Mouse (Mus musculus) thymus, adult 2 months (tissue): Measurements from ENCODE around the gene Phf21a. TPM values are rescaled to one million over a fixed set of nuclear protein-coding genes. Genes with fewer than 3 reads are reported as not detected.

ENCODE experiments used
- DNase-seq: peaks from one replicate; pipeline ENCODE4 v3.0.0; 2021
- H3K27ac ChIP-seq: fragments of 200-500 bp; 2 replicates; pipeline ENCODE4 v1.5.1; 2012; ENCODE audit warnings: low read length, control low read depth; ENCODE audit not compliant: control insufficient read depth, insufficient read depth
- H3K27me3 ChIP-seq: fragments of 200-500 bp; 2 replicates; pipeline ENCODE4 v1.6.1; 2012; ENCODE audit warnings: mild to moderate bottlenecking, low read length, moderate library complexity, mixed read lengths; ENCODE audit not compliant: control insufficient read depth, insufficient read depth
- H3K36me3 ChIP-seq: fragments of 200-500 bp; 2 replicates; pipeline ENCODE4 v1.6.1; 2012; ENCODE audit warnings: mild to moderate bottlenecking, low read length, moderate library complexity; ENCODE audit not compliant: control insufficient read depth, insufficient read depth
- H3K4me1 ChIP-seq: fragments of 200-500 bp; replicated peaks from 2 replicates; pipeline ENCODE4 v1.6.1; 2012; ENCODE audit warnings: low read length; ENCODE audit not compliant: control insufficient read depth, insufficient read depth
- H3K4me3 ChIP-seq: fragments of 200-500 bp; 2 replicates; pipeline ENCODE4 v1.5.1; 2012; ENCODE audit warnings: mild to moderate bottlenecking, low read length, control low read depth, moderate library complexity; ENCODE audit not compliant: control insufficient read depth, insufficient read depth
- CTCF ChIP-seq: fragments of 200-500 bp; IDR thresholded peaks from 2 replicates; pipeline ENCODE4 v1.5.1; 2012; ENCODE audit warnings: mild to moderate bottlenecking, control low read depth, low read length, moderate library complexity, borderline replicate concordance; ENCODE audit not compliant: control insufficient read depth, poor library complexity, insufficient read depth; ENCODE audit errors: extremely low read depth
- POLR2A ChIP-seq: fragments of 200-500 bp; IDR thresholded peaks from 2 replicates; pipeline ENCODE4 v1.6.1; 2012; ENCODE audit warnings: mild to moderate bottlenecking, low read length, control low read depth, moderate library complexity; ENCODE audit not compliant: control insufficient read depth, poor library complexity, insufficient read depth; ENCODE audit errors: extremely low read depth
- WGBS: fragments of 180-500 bp; shearing (Covaris S2); methylation state at CpG from one replicate; pipeline ENCODE4 v1.1.7; 2018; 5-methylcytosine and 5-hydroxymethylcytosine counted together
- polyA plus RNA-seq: library from polyadenylated mRNA; depleted of rRNA; stranded (reverse); fragments of >200 nt; gene quantifications from 2 replicates; pipeline ENCODE4 v1.2.3, GENCODE M21; 2012

The Phf21a gene
- polyA plus RNA-seq, 1 experiment = 81.6 TPM

DNA sequence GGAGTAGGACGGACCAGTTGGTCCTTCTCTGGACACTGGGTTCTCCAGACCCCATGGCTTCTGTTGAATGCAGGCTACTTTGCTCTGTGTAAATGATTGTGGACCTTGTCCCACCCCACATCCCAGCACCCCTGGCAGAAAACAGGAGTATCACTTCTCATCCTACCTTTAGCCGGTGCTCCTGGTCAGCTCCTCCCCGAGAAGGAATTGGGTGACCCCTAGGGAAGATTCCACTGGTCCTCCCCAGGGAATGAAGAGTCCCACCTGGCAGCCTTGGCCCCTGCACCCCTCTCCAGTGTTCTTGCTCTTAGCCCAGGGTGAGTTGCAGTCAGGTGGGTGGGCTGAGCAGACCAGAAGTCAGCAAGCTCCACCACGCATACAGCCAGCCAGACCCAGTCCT is 271.2 kb downstream of the Phf21a start:
- DNase-seq = no peak
- peaks cover 6% of the 10 kb centered on the region; the same call in 1 of the 2 replicates for H3K4me1 ChIP-seq
- H3K4me3 ChIP-seq = no peak overlapping the region
- no peak for TF ChIP-seq POLR2A
- TF ChIP-seq CTCF = no peak
- peaks cover 13% of the 10 kb centered on the region for H3K36me3 ChIP-seq
- H3K27ac ChIP-seq = no peak overlapping the region
- H3K27me3 ChIP-seq = no peaks in the 10 kb centered on the region
- 97% methylated on average over 4 of the region's 4 CpGs for WGBS

DNA sequence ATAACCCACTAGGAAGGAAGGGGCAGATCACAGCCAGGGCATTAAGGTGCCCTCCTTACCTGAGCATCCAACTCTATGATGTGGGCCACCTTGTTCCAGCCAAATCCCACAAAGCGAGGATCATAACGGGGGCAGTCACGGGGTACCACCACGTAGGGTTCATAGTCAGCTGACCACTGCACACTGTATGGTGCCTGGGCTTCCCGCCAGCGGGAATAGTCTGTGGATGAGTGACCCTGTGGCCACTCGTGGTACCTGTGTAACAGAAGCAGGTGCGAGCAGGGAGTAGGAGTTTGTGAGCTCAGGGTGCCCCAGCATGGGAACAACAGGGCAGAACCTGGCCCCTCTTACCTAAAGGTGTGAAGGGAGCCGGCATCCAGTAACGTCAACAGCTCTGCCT is 272.7 kb downstream of the Phf21a start:
- WGBS = 95% methylated on average over 10 of the region's 10 CpGs
- H3K36me3 ChIP-seq = no peaks in the 10 kb centered on the region

DNA sequence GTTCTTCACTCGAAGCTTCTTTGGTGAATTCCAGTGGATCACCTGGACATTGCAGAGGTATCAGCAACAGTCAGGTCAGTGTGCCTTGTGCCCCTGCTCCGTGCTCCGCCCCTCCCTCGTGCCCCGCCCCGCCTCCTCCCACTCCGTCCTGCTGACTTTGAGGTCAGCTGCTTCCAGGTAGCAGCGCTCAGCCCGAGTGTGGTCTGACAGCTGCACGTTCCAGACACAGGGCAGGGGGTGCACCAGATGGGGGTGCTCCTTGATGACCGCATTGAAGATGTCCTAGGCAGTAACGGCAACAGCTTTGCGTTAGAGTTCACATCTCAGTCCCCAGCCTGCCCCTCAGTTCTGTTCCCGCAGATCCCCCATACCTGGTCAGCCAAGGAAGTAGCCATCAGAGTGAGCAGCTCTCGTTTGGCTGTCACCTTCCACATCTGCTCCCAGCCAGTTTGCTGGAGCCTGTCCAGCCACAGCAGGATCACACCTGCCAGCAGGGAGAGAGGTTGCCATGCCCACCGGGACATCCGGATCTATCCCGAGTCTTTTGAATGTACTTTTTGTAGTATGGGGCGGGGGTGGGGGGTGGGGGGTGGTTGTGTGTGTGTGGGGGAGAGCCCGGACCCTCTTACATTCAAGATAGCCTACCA is 274.6 kb downstream of the Phf21a start:
- no peak overlapping the region for H3K4me3 ChIP-seq
- no peak for DNase-seq
- H3K4me1 ChIP-seq = peaks cover 24% of the 10 kb centered on the region
- no peak for TF ChIP-seq POLR2A
- no peak for TF ChIP-seq CTCF
- no peak overlapping the region for H3K27ac ChIP-seq
- WGBS = 57% methylated on average over 20 of the region's 20 CpGs
- H3K36me3 ChIP-seq = no peaks in the 10 kb centered on the region
- H3K27me3 ChIP-seq = no peaks in the 10 kb centered on the region

More for the DNA sequence above, 272.7 kb downstream of the Phf21a start:
- Histone ChIP-seq H3K4me3 (no peak overlapping the region), H3K27me3 (no peaks in the 10 kb centered on the region), H3K27ac (no peak overlapping the region), H3K4me1 (peaks cover 6% of the 10 kb centered on the region; the same call in 1 of the 2 replicates)
- no peak for DNase-seq
- TF ChIP-seq POLR2A = no peak
- no peak for TF ChIP-seq CTCF

DNA sequence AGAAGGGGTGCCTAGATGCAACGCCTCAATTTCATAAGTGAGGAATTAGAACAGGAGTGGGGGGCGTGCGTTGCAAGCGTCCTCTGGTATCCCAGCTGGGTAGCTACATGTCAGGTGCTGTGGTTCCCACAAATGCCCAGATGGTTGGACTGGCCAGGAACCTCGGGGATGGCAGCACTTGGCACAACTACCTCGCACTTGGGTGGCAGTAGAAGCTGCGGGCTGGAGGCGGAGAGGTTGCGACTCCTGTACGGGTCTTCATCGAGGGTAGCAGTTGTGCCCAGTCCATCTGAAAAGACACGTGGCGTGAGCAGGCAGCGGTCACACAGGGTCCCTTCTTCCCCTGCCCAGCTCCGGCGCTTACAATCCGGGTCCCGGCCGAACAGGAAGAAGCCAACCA is 277.5 kb downstream of the Phf21a start:
- Histone ChIP-seq H3K4me3 (peak overlapping the region; percentile 40), H3K4me1 (peaks cover 43% of the 10 kb centered on the region), H3K36me3 (no peaks in the 10 kb centered on the region), H3K27me3 (no peaks in the 10 kb centered on the region), H3K27ac (no peak overlapping the region)
- DNase-seq = no peak
- 28% methylated on average over 19 of the region's 19 CpGs for whole genome bisulfite sequencing
- TF ChIP-seq POLR2A (no peak), CTCF (no peak)

DNA sequence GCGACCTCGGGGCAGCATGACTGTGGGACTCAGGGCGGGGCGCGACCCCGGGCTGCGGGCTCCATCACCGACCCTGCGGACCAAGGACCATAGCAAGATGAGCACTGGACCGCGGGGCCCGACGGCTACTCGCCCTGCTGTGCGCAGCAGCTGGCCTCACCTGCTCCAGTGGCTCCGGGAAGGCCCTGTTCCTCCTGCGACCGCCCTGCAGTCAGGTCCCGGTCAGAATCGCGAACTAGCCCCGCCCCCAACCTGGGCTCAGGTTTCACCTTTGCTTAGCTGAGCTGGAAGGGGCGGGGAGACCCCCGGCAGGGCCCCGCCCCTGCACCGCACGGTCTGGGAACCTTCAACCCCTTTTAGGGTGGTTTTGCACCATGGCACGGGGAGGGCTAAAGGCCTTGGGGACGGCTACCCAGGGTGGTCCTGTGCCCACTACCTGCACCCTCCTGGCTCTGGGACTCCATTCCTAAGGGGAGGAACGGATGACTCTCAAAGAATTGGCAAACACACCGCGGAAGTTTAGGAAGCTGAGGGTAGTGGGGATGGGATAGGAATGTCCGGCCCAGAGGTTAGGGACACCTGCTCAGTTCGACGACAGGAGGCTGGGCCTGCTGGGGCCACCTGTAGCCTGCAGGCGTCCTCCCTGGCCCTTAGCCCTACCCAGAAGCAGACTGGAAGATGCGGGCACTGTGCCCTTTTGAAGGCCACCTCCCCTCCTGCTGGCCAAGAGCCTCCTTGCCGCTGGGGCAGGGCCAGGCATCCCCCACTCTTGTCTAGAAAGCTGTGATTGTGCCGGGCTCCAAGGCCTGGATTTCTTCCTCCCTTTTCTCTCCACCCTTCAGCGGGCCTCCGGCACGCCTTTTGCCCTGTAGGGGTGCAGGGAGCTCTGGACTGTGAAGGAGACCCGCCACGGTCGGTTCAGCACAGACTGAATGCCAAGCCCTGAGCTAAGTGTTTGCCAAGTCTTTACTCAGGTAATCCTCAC is 278.2 kb downstream of the Phf21a start:
- Histone ChIP-seq H3K27ac (no peak overlapping the region), H3K4me1 (peaks cover 48% of the 10 kb centered on the region), H3K4me3 (peak overlapping the region; percentile 40), H3K36me3 (no peaks in the 10 kb centered on the region), H3K27me3 (no peaks in the 10 kb centered on the region)
- DNase-seq = peak; percentile 27
- TF ChIP-seq CTCF = no peak
- 25% methylated on average over 45 of the region's 45 CpGs for WGBS

DNA sequence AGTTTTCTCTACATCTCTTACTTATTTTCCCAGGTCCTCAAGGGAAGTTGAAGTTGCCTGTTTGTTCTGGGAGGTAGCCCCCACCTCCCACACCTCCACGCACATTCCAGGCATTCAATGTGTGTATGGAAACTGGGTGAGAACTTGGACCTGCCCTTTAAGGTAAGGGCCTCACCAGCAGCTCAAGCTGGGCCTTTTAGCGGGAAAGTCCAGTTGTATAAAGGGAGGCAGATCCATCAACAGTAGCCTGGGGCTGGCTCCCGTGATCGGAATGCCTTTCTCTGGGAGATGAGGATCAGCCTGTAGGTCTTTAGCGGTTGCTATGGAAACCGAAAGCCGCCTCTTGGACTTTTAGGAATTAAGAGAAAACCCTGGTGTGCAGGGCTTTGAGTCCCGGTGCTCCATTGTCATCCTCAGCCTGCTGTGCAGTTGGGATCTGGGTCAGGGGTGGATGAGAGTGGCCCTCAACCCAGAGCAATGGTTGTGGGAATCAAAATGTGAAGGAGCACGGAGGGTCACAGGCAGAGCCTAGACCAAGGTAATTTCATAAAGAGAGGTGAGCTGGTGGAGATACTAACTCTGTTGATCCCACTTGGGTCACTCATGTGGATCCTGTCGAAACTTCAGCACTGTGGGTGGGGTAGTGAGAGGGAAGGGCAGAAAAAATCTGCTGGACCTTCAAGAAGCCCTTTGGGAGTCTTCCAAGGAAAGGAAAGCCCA is 279.2 kb downstream of the Phf21a start:
- no peak for DNase-seq
- WGBS = 93% methylated on average over 10 of the region's 10 CpGs
- Histone ChIP-seq H3K4me1 (peaks cover 51% of the 10 kb centered on the region), H3K27ac (peak overlapping the region; percentile 32; the same call in 1 of the 2 replicates), H3K36me3 (no peaks in the 10 kb centered on the region), H3K4me3 (no peak overlapping the region), H3K27me3 (no peaks in the 10 kb centered on the region)
- TF ChIP-seq POLR2A = no peak
